8 mouse cellular contexts compared by ENCODE assay signal in the genomic region with DNA sequence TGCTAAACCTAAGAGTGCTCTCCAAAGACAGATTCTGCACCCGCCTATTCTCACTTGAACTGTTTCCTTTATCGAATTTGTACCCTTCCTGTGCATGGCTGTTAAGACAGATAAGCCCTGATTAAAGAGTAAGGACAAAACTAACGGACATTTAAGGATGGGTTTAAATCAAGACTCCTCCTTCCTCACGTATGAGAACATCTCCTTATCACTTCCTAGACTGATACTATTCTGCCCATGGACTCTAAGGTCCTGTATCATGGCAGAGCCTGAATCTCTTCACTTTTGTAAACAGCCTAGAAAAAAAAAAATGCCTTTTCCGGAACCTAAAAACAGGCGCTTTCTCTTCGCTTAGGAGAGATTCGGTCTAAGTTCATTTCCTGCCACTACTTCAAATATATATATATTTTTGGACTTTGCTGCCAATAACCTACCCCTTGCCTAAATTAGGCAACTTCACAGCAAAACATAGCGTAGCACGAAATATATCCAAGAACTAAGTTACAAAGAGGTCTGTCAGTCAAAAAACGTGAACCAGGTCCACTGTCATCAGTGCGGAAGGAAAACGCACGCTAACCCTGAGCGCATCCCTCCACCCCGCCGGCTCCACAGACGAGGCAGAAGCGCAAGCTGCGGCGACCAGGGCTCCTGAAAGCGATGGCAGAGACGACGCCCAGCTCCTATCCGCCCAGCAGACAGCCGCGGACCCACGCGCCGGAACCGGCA. TPM values are rescaled to one million over a fixed set of nuclear protein-coding genes. Genes with fewer than 3 reads are reported as not detected.
DNase-seq lines count a peak whose midpoint lies in the region; ATAC-seq lines count a peak whose summit lies in the region.

No protein-coding gene starts in this region.

- 6% methylated on average over 30 of the region's 31 CpGs for WGBS in neural tube, embryonic 11.5 days
- WGBS in embryonic facial prominence, embryonic 15.5 days: 5% methylated on average over 31 of the region's 31 CpGs
- 6% methylated on average over 31 of the region's 31 CpGs for WGBS in limb, embryonic 13.5 days
- WGBS in stomach, embryonic 14.5 days: 5% methylated on average over 31 of the region's 31 CpGs

- H3K9me3 ChIP-seq in neural tube, embryonic 11.5 days (ENCODE audit: control insufficient read depth, low read length): no peaks in the 10 kb centered on the region
- no peaks in the 10 kb centered on the region for H3K9me3 ChIP-seq in embryonic facial prominence, embryonic 15.5 days (replicated peaks)
- no peaks in the 10 kb centered on the region for H3K9me3 ChIP-seq in limb, embryonic 13.5 days
- H3K9me3 ChIP-seq in stomach, embryonic 14.5 days (ENCODE audit: control insufficient read depth, low read depth, low read length): no peaks in the 10 kb centered on the region

- peak overlapping the region; percentile 67 for H3K9ac ChIP-seq in neural tube, embryonic 11.5 days (ENCODE audit: low read length)
- peak overlapping the region; percentile 39 for H3K9ac ChIP-seq in embryonic facial prominence, embryonic 15.5 days
- peak overlapping the region; percentile 70 for H3K9ac ChIP-seq in limb, embryonic 13.5 days
- H3K9ac ChIP-seq in stomach, embryonic 14.5 days (replicated peaks; ENCODE audit: low read depth, low read length): peak overlapping the region; percentile 28

- DNase-seq in neural tube, embryonic 11.5 days (ENCODE audit: low spot score): no peak
- DNase-seq in neural tube, embryonic 10.5 days (ENCODE audit: extremely low spot score, low spot score): no peak
- no peak for DNase-seq in adrenal gland, postnatal 36 days
- no peak for DNase-seq in adrenal gland, adult 8-10 months
- no peak for DNase-seq in cerebellum, adult 11-12 months

- peaks cover 7% of the 10 kb centered on the region; the same call in 1 of the 2 replicates for H3K4me1 ChIP-seq in neural tube, embryonic 11.5 days (ENCODE audit: control insufficient read depth, insufficient read depth, low read length)
- peaks cover 20% of the 10 kb centered on the region for H3K4me1 ChIP-seq in embryonic facial prominence, embryonic 15.5 days
- H3K4me1 ChIP-seq in limb, embryonic 13.5 days: peaks cover 25% of the 10 kb centered on the region
- H3K4me1 ChIP-seq in stomach, embryonic 14.5 days (ENCODE audit: control insufficient read depth, insufficient read depth, low read length): peaks cover 10% of the 10 kb centered on the region; the same call in 1 of the 2 replicates

- H3K4me2 ChIP-seq in neural tube, embryonic 11.5 days (ENCODE audit: low read depth): peak overlapping the region; percentile 58
- H3K4me2 ChIP-seq in embryonic facial prominence, embryonic 15.5 days (replicated peaks): peak overlapping the region; percentile 65
- peak overlapping the region; percentile 75 for H3K4me2 ChIP-seq in limb, embryonic 13.5 days (replicated peaks)
- peak overlapping the region; percentile 67 for H3K4me2 ChIP-seq in stomach, embryonic 14.5 days (replicated peaks; ENCODE audit: low read depth, low read length)

- peak; percentile 81 for ATAC-seq in neural tube, embryonic 11.5 days (ENCODE audit: insufficient read depth, low FRiP score, low TSS enrichment)
- peak; percentile 66; the same call in 1 of the 2 replicates for ATAC-seq in embryonic facial prominence, embryonic 15.5 days (ENCODE audit: insufficient number of reproducible peaks, low FRiP score, low TSS enrichment, low read depth)
- ATAC-seq in limb, embryonic 13.5 days (ENCODE audit: low FRiP score, low read depth): peak; percentile 64; the same call in 1 of the 2 replicates
- ATAC-seq in stomach, embryonic 14.5 days (ENCODE audit: insufficient number of reproducible peaks, insufficient read depth, low FRiP score, low read depth): no peak

- peak overlapping the region; percentile 93 for H3K4me3 ChIP-seq in neural tube, embryonic 11.5 days (ENCODE audit: low read depth, low read length)
- peak overlapping the region; percentile 83 for H3K4me3 ChIP-seq in embryonic facial prominence, embryonic 15.5 days (replicated peaks)
- H3K4me3 ChIP-seq in limb, embryonic 13.5 days: peak overlapping the region; percentile 98
- peak overlapping the region; percentile 97 for H3K4me3 ChIP-seq in stomach, embryonic 14.5 days (ENCODE audit: low read depth, low read length)

- H3K27ac ChIP-seq in neural tube, embryonic 11.5 days (ENCODE audit: low read depth, low read length): no peak overlapping the region
- H3K27ac ChIP-seq in embryonic facial prominence, embryonic 15.5 days (replicated peaks): peak overlapping the region; percentile 68; the same call in 1 of the 2 replicates
- H3K27ac ChIP-seq in limb, embryonic 13.5 days: no peak overlapping the region
- H3K27ac ChIP-seq in stomach, embryonic 14.5 days (ENCODE audit: low read length): no peak overlapping the region

- H3K27me3 ChIP-seq in neural tube, embryonic 11.5 days (ENCODE audit: control insufficient read depth, insufficient read depth, low read length): no peaks in the 10 kb centered on the region
- H3K27me3 ChIP-seq in embryonic facial prominence, embryonic 15.5 days: no peaks in the 10 kb centered on the region
- no peaks in the 10 kb centered on the region for H3K27me3 ChIP-seq in limb, embryonic 13.5 days
- H3K27me3 ChIP-seq in stomach, embryonic 14.5 days (ENCODE audit: control insufficient read depth, insufficient read depth, low read length): no peaks in the 10 kb centered on the region

- no peaks in the 10 kb centered on the region for H3K36me3 ChIP-seq in neural tube, embryonic 11.5 days (ENCODE audit: control insufficient read depth, insufficient read depth, low read length)
- H3K36me3 ChIP-seq in embryonic facial prominence, embryonic 15.5 days: no peaks in the 10 kb centered on the region
- H3K36me3 ChIP-seq in limb, embryonic 13.5 days: no peaks in the 10 kb centered on the region
- no peaks in the 10 kb centered on the region; the same call in 1 of the 2 replicates for H3K36me3 ChIP-seq in stomach, embryonic 14.5 days (ENCODE audit: control insufficient read depth, insufficient read depth, low read length)

RNA-seq across cellular contexts. Expression of a gene that starts 0.4 kb away (rescaled TPM):
- polyA plus RNA-seq in neural tube, embryonic 11.5 days (2014; fragmentation: Nextera tagmentation; extraction: Ambion mirVana): 37.6 and 37.9 TPM in 2 replicates
- 24.1 and 26.2 TPM in 2 replicates for polyA plus RNA-seq in embryonic facial prominence, embryonic 15.5 days (2015; fragmentation: Nextera tagmentation; extraction: Ambion mirVana)
- 28.0 and 30.5 TPM in 2 replicates for polyA plus RNA-seq in limb, embryonic 13.5 days (2015; fragmentation: Nextera tagmentation; extraction: Ambion mirVana)
- polyA plus RNA-seq in stomach, embryonic 14.5 days (2014; fragmentation: Nextera tagmentation; extraction: Ambion mirVana): 25.7 and 32.9 TPM in 2 replicates
- total RNA-seq in adrenal gland, postnatal 36 days (2021): 10 to 100 TPM; 14.5 to 20.2 TPM
- 10 to 100 TPM; 13.4 to 26.5 (median 19.8) TPM for total RNA-seq in adrenal gland, adult 8-10 months (2022)

RNA-seq across cellular contexts. Expression of a gene that starts 0.6 kb away (rescaled TPM):
- 120 and 122 TPM in 2 replicates for polyA plus RNA-seq in neural tube, embryonic 11.5 days (2014; fragmentation: Nextera tagmentation; extraction: Ambion mirVana)
- polyA plus RNA-seq in embryonic facial prominence, embryonic 15.5 days (2015; fragmentation: Nextera tagmentation; extraction: Ambion mirVana): 114 and 116 TPM in 2 replicates
- polyA plus RNA-seq in limb, embryonic 13.5 days (2015; fragmentation: Nextera tagmentation; extraction: Ambion mirVana): 144 TPM in 2 replicates
- 109 and 112 TPM in 2 replicates for polyA plus RNA-seq in stomach, embryonic 14.5 days (2014; fragmentation: Nextera tagmentation; extraction: Ambion mirVana)
- 10 to 100 TPM; 34.5 to 47.3 TPM for total RNA-seq in adrenal gland, postnatal 36 days (2021)
- total RNA-seq in adrenal gland, adult 8-10 months (2022): 10 to 100 TPM; 27.6 to 34.6 (median 32.3) TPM

RNA-seq across cellular contexts. Expression of a gene that starts 26.8 kb away (rescaled TPM):
- 0.56 and 0.78 TPM in 2 replicates for polyA plus RNA-seq in neural tube, embryonic 11.5 days (2014; fragmentation: Nextera tagmentation; extraction: Ambion mirVana)
- 0.84 and 0.92 TPM in 2 replicates for polyA plus RNA-seq in embryonic facial prominence, embryonic 15.5 days (2015; fragmentation: Nextera tagmentation; extraction: Ambion mirVana)
- 0.65 and 1.0 TPM in 2 replicates for polyA plus RNA-seq in limb, embryonic 13.5 days (2015; fragmentation: Nextera tagmentation; extraction: Ambion mirVana)
- 1.0 and 1.3 TPM in 2 replicates for polyA plus RNA-seq in stomach, embryonic 14.5 days (2014; fragmentation: Nextera tagmentation; extraction: Ambion mirVana)
- under 1 TPM; 0.36 to 0.46 TPM for total RNA-seq in adrenal gland, postnatal 36 days (2021)
- 1 to 10 TPM in 1 of 4 experiments, under 1 TPM in 3; 0.38 to 1.7 (median 0.81) TPM for total RNA-seq in adrenal gland, adult 8-10 months (2022)

RNA-seq across cellular contexts. Expression of a gene that starts 41.0 kb away (rescaled TPM):
- polyA plus RNA-seq in neural tube, embryonic 11.5 days (2014; fragmentation: Nextera tagmentation; extraction: Ambion mirVana): 16.6 and 22.2 TPM in 2 replicates
- polyA plus RNA-seq in embryonic facial prominence, embryonic 15.5 days (2015; fragmentation: Nextera tagmentation; extraction: Ambion mirVana): 15.9 and 18.1 TPM in 2 replicates
- polyA plus RNA-seq in limb, embryonic 13.5 days (2015; fragmentation: Nextera tagmentation; extraction: Ambion mirVana): 17.6 and 19.6 TPM in 2 replicates
- 18.5 and 19.3 TPM in 2 replicates for polyA plus RNA-seq in stomach, embryonic 14.5 days (2014; fragmentation: Nextera tagmentation; extraction: Ambion mirVana)
- total RNA-seq in adrenal gland, postnatal 36 days (2021): 10 to 100 TPM; 10.8 to 12.6 TPM
- total RNA-seq in adrenal gland, adult 8-10 months (2022): 10 to 100 TPM; 13.0 to 18.0 (median 14.1) TPM
